Mouse (Mus musculus): ENCODE measurements around the gene Kif7. TPM values are rescaled to one million over a fixed set of nuclear protein-coding genes. Genes with fewer than 3 reads are reported as not detected.

The Kif7 gene
- polyA plus RNA-seq, 1 experiment from 2014 or later = 2.3 TPM

DNA sequence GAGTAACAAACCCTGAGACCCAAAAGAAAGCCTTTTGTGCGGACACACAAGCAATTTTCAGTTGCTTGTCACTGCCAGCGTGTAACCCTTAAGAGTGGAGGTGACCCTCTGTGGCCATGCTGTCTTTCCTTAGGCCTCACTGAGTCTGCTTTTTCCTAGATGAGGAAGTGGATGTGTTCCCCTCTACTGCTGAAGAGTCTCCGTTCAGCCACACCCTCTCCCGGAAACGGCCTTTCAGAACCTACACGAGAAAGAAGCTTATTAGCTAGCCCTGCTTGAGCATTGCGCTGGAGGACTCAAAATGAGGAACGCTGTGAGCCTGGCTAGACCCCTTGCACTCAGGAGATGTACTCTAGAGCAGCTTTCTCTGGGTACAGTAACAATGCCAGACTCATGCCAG, 19.0 kb downstream of the Kif7 start:
- 87% methylated on average over 8 of the region's 8 CpGs for WGBS
- ATAC-seq = no peak

DNA sequence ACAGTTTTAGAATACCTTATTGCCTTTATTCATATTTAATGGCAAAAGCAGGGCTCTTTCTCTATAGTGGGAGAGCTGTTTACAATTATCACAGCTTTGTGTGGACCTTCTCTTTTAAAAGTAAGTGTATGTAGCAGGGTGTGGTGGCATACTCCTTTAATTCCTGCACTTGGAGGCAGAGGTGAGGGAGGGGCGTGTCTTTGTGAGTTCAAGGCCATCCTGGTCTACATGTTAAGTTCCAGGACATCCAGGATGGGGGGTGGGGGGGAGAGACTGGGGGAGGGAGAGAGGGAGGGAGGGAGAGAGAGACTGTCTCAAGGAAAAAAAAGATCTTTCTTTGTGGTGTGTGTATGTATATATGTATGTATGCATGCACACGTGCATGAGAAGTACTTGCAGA, 35.3 kb downstream of the Kif7 start:
- Histone ChIP-seq H3K4me2 (ENCODE audit: low read length) (no peak overlapping the region), H3K36me3 (ENCODE audit: control insufficient read depth, insufficient read depth) (0 out of 2 replicates have a peak, but pooled peaks cover 2% of the 10 kb centered on the region)
- no peak for ATAC-seq

More for the DNA sequence above, 19.0 kb downstream of the Kif7 start:
- Histone ChIP-seq H3K4me1 (replicated peaks; ENCODE audit: control insufficient read depth, insufficient read depth, low read length) (no peaks in the 10 kb centered on the region), H3K36me3 (ENCODE audit: control insufficient read depth, insufficient read depth) (0 out of 2 replicates have a peak, but pooled peaks cover 4% of the 10 kb centered on the region), H3K4me2 (ENCODE audit: low read length) (no peak overlapping the region), H3K9ac (replicated peaks; ENCODE audit: low read depth, low read length) (no peak overlapping the region), H3K4me3 (replicated peaks; ENCODE audit: low read length) (no peak overlapping the region), H3K27ac (ENCODE audit: low read length) (no peak overlapping the region), H3K27me3 (replicated peaks; ENCODE audit: control insufficient read depth, insufficient read depth, low read length) (no peaks in the 10 kb centered on the region), H3K9me3 (ENCODE audit: control insufficient read depth, low read length) (no peaks in the 10 kb centered on the region)

DNA sequence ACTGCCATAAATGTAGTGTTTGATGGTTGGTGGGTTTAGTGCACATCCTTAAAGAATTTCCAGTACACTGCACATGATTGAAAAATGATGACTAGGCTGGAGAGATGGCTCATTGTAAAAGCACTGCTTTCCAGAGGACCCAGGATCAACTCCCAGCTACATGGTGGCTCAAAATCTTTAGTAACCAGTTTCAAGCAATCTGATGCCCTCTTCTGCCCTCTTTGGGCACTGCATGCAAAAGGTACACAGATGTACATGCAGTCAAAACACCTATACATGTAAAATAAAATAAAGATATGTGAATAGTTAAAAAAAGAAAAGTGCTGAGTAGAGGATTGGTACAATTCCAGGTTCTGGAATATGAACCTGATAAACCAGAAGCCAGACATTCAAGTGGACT, 36.3 kb downstream of the Kif7 start:
- no peaks in the 10 kb centered on the region for H3K4me1 ChIP-seq (replicated peaks; ENCODE audit: control insufficient read depth, insufficient read depth, low read length)
- no peaks in the 10 kb centered on the region for H3K9me3 ChIP-seq (ENCODE audit: control insufficient read depth, low read length)
- no peak for ATAC-seq
- H3K9ac ChIP-seq (replicated peaks; ENCODE audit: low read depth, low read length) = no peak overlapping the region
- no peak overlapping the region for H3K4me3 ChIP-seq (replicated peaks; ENCODE audit: low read length)
- H3K27me3 ChIP-seq (replicated peaks; ENCODE audit: control insufficient read depth, insufficient read depth, low read length) = no peaks in the 10 kb centered on the region
- 0 out of 2 replicates have a peak, but pooled peaks cover 2% of the 10 kb centered on the region for H3K36me3 ChIP-seq (ENCODE audit: control insufficient read depth, insufficient read depth)
- H3K4me2 ChIP-seq (ENCODE audit: low read length) = no peak overlapping the region
- no peak overlapping the region for H3K27ac ChIP-seq (ENCODE audit: low read length)

More for the DNA sequence above, 35.3 kb downstream of the Kif7 start:
- 93% methylated on average over 2 of the region's 2 CpGs for WGBS
- H3K9ac ChIP-seq (replicated peaks; ENCODE audit: low read depth, low read length) = no peak overlapping the region
- H3K27ac ChIP-seq (ENCODE audit: low read length) = no peak overlapping the region
- H3K4me1 ChIP-seq (replicated peaks; ENCODE audit: control insufficient read depth, insufficient read depth, low read length) = no peaks in the 10 kb centered on the region
- no peaks in the 10 kb centered on the region for H3K9me3 ChIP-seq (ENCODE audit: control insufficient read depth, low read length)
- no peak overlapping the region for H3K4me3 ChIP-seq (replicated peaks; ENCODE audit: low read length)
- no peaks in the 10 kb centered on the region for H3K27me3 ChIP-seq (replicated peaks; ENCODE audit: control insufficient read depth, insufficient read depth, low read length)

GRCm38 (mm10) chr7:79670900-79671604, 44.5 kb downstream of the Kif7 start:
- no peak overlapping the region for H3K9ac ChIP-seq (replicated peaks; ENCODE audit: low read depth, low read length)
- H3K9me3 ChIP-seq (ENCODE audit: control insufficient read depth, low read length) = no peaks in the 10 kb centered on the region
- no peak for ATAC-seq
- H3K36me3 ChIP-seq (ENCODE audit: control insufficient read depth, insufficient read depth) = no peaks in the 10 kb centered on the region
- H3K4me1 ChIP-seq (replicated peaks; ENCODE audit: control insufficient read depth, insufficient read depth, low read length) = no peaks in the 10 kb centered on the region
- H3K4me2 ChIP-seq (ENCODE audit: low read length) = no peak overlapping the region
- no peaks in the 10 kb centered on the region for H3K27me3 ChIP-seq (replicated peaks; ENCODE audit: control insufficient read depth, insufficient read depth, low read length)
- 97% methylated on average over 4 of the region's 4 CpGs for WGBS
- no peak overlapping the region for H3K27ac ChIP-seq (ENCODE audit: low read length)
- no peak overlapping the region for H3K4me3 ChIP-seq (replicated peaks; ENCODE audit: low read length)

- H3K4me2 ChIP-seq (ENCODE audit: low read length) = no peak overlapping the region
- no peaks in the 10 kb centered on the region for H3K9me3 ChIP-seq (ENCODE audit: control insufficient read depth, low read length)
These were observed 48.8 kb downstream of the Kif7 start for GRCm38 (mm10) chr7:79666690-79667089.

DNA sequence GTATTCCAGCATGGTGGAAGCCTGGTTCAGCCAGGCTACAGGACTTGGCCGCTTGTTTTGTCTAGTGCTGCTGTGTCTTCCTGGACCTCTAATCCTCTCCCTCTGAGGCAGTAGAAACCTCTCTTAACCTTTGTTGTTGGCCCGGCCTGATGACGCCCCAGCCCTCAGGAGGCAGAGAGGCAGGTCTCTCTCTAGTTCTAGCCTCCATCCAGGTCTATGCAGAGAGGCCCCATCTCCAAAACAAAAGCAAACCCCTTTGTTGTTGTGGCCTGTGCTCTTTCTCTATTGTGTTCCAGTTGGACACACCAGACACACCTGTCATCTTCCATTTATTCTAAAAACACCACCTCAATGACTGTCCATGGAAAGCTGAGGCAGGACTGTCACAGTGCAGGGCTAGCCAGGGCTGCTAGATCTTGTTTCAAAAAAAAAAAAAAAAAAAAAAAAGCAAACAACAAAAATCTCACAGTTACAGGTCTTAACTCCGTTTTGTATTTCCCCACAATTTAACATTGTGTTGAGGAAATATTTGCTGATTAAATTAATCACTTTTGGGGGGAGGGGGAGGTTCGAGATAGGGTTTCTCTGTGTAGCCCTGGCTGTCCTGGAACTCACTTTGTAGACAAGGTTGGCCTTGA, 54.1 kb downstream of the Kif7 start:
- Histone ChIP-seq H3K9ac (replicated peaks; ENCODE audit: low read depth, low read length) (peak overlapping the region; percentile 32), H3K4me1 (replicated peaks; ENCODE audit: control insufficient read depth, insufficient read depth, low read length) (peaks cover 17% of the 10 kb centered on the region), H3K36me3 (ENCODE audit: control insufficient read depth, insufficient read depth) (no peaks in the 10 kb centered on the region), H3K4me3 (replicated peaks; ENCODE audit: low read length) (peak overlapping the region; percentile 59), H3K4me2 (ENCODE audit: low read length) (peak overlapping the region; percentile 64), H3K27me3 (replicated peaks; ENCODE audit: control insufficient read depth, insufficient read depth, low read length) (no peaks in the 10 kb centered on the region), H3K9me3 (ENCODE audit: control insufficient read depth, low read length) (no peaks in the 10 kb centered on the region), H3K27ac (ENCODE audit: low read length) (no peak overlapping the region)
- ATAC-seq = no peak
- WGBS = 9% methylated on average over 5 of the region's 5 CpGs

More at GRCm38 (mm10) chr7:79666690-79667089, 48.8 kb downstream of the Kif7 start:
- Histone ChIP-seq H3K36me3 (ENCODE audit: control insufficient read depth, insufficient read depth) (no peaks in the 10 kb centered on the region), H3K4me1 (replicated peaks; ENCODE audit: control insufficient read depth, insufficient read depth, low read length) (peaks cover 3% of the 10 kb centered on the region), H3K27ac (ENCODE audit: low read length) (no peak overlapping the region), H3K9ac (replicated peaks; ENCODE audit: low read depth, low read length) (no peak overlapping the region), H3K27me3 (replicated peaks; ENCODE audit: control insufficient read depth, insufficient read depth, low read length) (no peaks in the 10 kb centered on the region), H3K4me3 (replicated peaks; ENCODE audit: low read length) (no peak overlapping the region)
- ATAC-seq = no peak

DNA sequence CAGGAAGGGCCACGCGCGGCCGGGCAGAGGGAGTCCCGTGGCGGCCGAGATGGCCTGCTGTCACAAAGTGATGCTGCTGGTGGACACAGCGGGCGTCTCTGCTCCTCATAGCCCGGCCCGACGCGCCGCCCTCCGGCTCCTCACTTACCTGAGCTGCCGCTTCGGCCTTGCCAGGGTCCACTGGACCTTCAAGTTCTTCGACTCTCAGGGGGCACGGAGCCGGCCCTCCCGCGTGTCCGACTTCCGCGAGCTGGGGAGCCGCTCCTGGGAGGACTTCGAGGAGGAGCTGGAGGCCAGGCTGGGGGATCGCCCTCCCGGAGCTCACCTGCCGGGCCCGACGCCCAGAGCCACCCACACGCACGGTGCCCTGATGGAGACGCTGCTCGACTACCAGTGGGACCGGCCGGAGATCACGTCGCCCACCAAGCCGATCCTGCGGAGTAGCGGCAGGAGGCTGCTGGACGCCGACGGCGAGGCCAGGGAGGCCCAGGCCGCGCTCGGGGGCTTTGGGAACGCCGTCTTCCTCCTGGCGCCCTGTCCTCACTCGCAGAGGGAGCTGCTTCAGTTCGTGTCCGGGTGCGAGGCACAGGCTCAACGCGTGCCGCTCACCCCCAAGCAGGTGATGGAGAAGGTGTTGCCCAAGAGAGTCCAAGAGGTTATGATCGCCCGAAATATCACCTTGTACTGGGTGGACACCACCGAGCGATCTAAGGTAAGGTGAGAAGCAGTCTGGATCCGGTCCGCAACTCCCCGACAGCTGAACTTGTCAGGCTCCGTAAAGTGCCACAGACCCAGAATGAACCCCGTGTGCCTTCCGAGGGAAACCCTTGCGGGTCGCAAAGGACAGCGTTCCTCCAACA, 55.0 kb downstream of the Kif7 start:
- peak overlapping the region; percentile 59 for H3K4me3 ChIP-seq (replicated peaks; ENCODE audit: low read length)
- H3K27me3 ChIP-seq (replicated peaks; ENCODE audit: control insufficient read depth, insufficient read depth, low read length) = no peaks in the 10 kb centered on the region
- under 1% methylated on average over 72 of the region's 73 CpGs for WGBS
- H3K27ac ChIP-seq (ENCODE audit: low read length) = no peak overlapping the region
- no peaks in the 10 kb centered on the region for H3K36me3 ChIP-seq (ENCODE audit: control insufficient read depth, insufficient read depth)
- H3K9ac ChIP-seq (replicated peaks; ENCODE audit: low read depth, low read length) = peak overlapping the region; percentile 32
- no peaks in the 10 kb centered on the region for H3K9me3 ChIP-seq (ENCODE audit: control insufficient read depth, low read length)
- peaks cover 17% of the 10 kb centered on the region for H3K4me1 ChIP-seq (replicated peaks; ENCODE audit: control insufficient read depth, insufficient read depth, low read length)
- ATAC-seq = 0 out of 2 replicates have a peak, but pooled peaks have one; percentile 4
- H3K4me2 ChIP-seq (ENCODE audit: low read length) = peak overlapping the region; percentile 64

- H3K36me3 ChIP-seq (ENCODE audit: control insufficient read depth, insufficient read depth) = no peaks in the 10 kb centered on the region
- under 1% methylated on average over 38 of the region's 39 CpGs for WGBS
- H3K27ac ChIP-seq (ENCODE audit: low read length) = no peak within 1 kb of the TSS
- peak; percentile 100 for ATAC-seq
- no peaks in the 10 kb centered on the region for H3K9me3 ChIP-seq (ENCODE audit: control insufficient read depth, low read length)
- H3K4me3 ChIP-seq (replicated peaks; ENCODE audit: low read length) = peak within 1 kb of the TSS; percentile 59
- peak within 1 kb of the TSS; percentile 72 for H3K4me2 ChIP-seq (ENCODE audit: low read length)
- H3K9ac ChIP-seq (replicated peaks; ENCODE audit: low read depth, low read length) = peak within 1 kb of the TSS; percentile 33
- H3K27me3 ChIP-seq (replicated peaks; ENCODE audit: control insufficient read depth, insufficient read depth, low read length) = no peaks in the 10 kb centered on the region
- H3K4me1 ChIP-seq (replicated peaks; ENCODE audit: control insufficient read depth, insufficient read depth, low read length) = peaks cover 17% of the 10 kb centered on the region
These were observed 55.8 kb downstream of the Kif7 start, which contains the start of gene Ticrr for GRCm38 (mm10) chr7:79659578-79660290. TSS of gene Ticrr (plus strand) at chr7:79660196.

All from forebrain, embryonic 16.5 days (tissue).